In genomic region chr11:82612026-82612425, GRCm38 (mm10) we compare ENCODE assay signal across 8 mouse cellular contexts.
DNase-seq lines count a peak whose midpoint lies in the region; ATAC-seq lines count a peak whose summit lies in the region.

No protein-coding gene starts in this region.

- peak; percentile 18 for DNase-seq in embryo, embryonic 11 days
- DNase-seq in embryo, embryonic 10.5 days (ENCODE audit: low spot score), result no peak
- peak; percentile 15 to 52 for DNase-seq in left cerebral cortex, postnatal 14 days (ENCODE audit: low spot score in 2 of 2)
- DNase-seq in left cerebral cortex, adult 11 months (ENCODE audit: low spot score), result no peak
- peak; percentile 33 for DNase-seq in adrenal gland, adult 2 months
- DNase-seq in gastrocnemius, postnatal 25 days, result peak; percentile 6
- DNase-seq in frontal cortex, postnatal 25 days (ENCODE audit: low spot score in 2 of 2), result no peak

- intact Hi-C loops in left cerebral cortex, postnatal 14 days (cut with DNase I), result loop anchor here (5.0 kb wide), 4 partner anchors 70 to 375 kb away; partner anchors contain the start of genes Cct6b, Fndc8, Rad51d and Zfp830

- peak; percentile 84 for ATAC-seq in megakaryocyte progenitor cell, adult 5-6 weeks (replicated peaks; ENCODE audit: poor library complexity)

Comparison
In these comparisons a context has a peak if more than half of its experiments do, and no peak if none do; other contexts are left out.
1. DNase-seq: peak in embryo, embryonic 11 days (single experiment), left cerebral cortex, postnatal 14 days (2 of 2), adrenal gland, adult 2 months (single experiment) and gastrocnemius, postnatal 25 days (single experiment); none in embryo, embryonic 10.5 days (single experiment), left cerebral cortex, adult 11 months (single experiment) and frontal cortex, postnatal 25 days (0 of 2).